Mouse (Mus musculus) kidney, postnatal 10 days (tissue): Measurements from ENCODE around the gene Dtd2.

Experiments
- DNase-seq: peaks from one replicate; pipeline ENCODE4 v3.0.0; 2021; ENCODE audit warnings: mixed read lengths

Gene Dtd2

DNA sequence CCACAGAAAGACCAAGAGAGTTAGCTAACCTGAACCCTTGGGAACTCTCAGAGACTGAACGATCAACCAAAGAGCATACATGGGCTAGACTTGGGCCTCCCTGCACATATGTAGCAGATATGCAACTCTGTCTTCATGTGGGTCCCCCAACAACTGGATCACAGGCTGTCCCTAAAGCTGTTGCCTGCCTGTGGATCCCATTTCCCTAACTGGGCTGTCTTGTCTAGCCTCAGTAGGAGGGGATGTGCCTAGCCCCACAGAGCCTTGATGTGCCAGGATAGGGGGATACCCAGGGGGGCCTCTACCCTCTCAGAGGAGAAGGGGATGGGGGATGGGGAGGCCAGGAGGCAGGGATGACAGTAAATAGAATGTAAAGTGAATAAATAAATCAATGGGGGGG, 22.7 kb downstream of the Dtd2 start:
- DNase-seq: no peak

DNA sequence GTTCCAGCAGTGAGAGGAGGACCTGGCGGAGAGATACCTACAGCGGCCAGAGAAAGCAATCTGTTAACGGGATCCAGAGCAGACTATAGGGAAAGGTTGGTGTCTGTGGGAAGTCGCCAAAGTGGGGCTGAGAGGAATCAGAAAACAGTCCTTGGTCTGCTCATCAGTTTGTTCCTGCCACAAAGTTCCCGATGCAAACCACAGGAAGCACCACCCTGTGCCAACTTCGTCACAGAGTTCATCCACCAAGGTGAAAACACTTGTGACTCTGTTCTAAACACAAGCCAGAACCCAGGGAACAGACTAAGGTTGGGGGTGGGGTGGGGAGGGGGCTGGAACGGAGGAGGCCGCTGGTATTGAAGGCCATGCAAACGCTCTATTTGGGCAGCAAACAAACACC, 29.8 kb downstream of the Dtd2 start:
- DNase-seq: no peak

DNA sequence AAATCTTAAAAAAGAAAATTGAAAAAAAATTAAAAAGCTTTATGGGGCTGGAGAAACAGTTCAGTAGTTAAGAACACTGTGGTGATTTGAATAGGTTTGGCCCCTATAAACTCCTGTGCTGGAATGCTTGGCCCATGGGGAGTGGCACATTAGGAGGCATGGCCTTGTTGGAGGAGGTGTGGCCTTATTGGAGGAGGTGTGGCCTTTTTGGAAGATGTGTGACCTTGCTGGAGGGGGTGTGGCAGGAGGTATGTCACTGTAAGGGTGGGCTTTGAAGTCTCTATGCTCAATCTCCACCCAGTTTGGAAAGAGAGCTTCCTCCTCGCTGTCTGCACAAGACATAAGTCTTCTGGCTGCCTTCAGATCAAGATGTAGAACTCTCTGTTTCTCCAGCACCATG, 31.9 kb downstream of the Dtd2 start:
- DNase-seq: no peak

DNA sequence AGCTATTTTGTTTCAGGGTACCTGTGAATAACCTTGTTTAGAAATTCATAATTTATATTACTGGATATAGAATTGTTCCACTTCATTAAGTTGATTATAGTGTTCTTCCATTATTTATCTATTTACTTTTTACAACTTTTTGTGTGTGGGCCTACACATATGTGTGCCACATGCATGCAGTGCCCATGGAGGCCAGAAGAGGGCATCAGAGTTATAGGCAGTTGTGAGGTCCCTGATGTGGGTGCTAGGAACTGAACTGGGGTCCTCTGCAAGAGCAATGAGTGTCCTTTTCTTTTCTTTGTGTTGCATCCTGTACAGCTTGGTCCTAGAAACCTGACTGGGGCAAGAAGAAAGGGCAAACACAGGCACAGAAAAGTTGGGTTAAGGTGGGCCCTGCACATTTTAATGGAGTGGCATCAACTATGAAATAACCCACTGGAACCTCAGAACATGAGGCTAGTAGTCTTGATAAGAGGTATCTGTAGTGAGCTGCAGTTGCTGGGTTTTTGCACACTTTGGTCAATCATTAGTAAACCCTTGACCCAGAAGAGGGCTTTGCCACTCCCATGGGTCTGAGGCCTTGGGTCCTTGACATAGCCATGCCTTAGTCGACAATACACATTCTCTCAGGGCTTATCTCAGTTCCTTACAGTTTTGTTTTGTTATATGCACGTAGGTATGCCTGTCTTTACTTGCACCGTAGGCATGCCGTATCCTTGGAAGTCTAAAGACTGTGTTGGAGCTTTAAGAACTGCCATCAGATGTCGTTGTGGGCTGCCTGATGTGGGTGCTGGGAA, 33.8 kb downstream of the Dtd2 start:
- DNase-seq: peak; percentile 27

DNA sequence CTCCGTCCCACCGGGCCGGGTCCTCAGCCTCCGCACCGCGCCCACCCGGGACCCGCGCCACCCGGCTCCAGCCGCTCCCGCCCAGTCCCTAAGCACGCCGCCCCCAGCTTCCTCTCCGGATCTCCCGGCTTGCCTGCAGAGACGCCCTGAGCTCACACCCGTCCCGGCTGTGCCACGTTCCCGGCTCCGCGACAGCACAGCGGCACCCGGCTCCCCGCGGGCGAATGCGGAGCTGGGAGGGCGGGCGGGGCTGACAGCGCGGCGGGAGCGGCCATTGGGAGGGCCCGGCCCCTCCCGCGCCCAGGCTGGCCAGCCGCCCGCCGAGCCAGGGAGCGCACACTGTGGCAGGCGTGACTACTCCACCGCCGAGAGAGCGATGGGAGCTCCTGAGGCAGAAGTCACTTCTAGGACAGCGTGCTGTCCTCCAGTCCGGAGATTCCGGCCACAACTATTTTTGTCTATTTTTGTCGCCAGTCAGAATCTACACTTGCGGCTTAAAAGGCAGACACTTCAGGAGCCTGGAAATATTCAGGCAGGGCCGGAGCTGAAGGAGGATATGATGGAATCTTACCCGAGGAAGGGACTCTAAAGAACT, 35.1 kb downstream of the Dtd2 start, which contains the start of gene Heatr5a:
Gene Heatr5a, minus strand, starts transcription at position 252 of the 595 bp plus-strand sequence.
- peak; percentile 95 for DNase-seq

DNA sequence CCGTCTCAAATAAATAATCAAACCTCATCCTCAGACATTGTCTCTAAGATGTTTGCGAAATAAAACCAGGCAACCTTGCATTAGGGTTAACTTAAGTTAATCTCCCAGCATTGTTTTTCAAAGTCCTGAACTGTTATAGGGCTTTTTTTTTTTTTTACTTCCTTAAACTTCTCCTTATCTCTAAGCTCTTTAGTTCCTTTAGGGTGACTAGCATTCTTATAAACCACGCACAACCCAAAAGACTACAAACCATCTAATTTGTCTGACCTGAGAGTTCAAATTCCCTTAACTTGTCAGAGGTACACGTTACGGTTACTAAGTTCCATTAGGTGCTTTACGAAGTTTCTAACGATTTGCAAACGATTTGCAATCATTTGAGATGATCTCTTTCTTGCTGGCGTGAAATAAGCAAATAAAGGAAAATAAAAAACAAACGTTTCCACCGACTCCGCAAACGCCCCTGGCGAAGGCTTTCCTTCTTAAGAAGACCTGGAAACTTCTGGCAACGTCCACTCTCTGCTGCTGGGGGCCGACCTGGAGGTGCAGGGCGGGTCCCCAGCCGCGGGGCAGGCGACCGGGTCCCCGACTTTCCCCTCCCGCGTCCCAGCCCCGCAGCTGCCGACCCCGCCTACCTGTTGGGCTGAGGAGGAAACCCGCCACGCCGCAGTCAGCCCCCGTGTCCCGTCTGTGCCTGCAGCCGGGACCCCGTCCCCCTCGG, 35.8 kb downstream of the Dtd2 start:
- DNase-seq: no peak

DNA sequence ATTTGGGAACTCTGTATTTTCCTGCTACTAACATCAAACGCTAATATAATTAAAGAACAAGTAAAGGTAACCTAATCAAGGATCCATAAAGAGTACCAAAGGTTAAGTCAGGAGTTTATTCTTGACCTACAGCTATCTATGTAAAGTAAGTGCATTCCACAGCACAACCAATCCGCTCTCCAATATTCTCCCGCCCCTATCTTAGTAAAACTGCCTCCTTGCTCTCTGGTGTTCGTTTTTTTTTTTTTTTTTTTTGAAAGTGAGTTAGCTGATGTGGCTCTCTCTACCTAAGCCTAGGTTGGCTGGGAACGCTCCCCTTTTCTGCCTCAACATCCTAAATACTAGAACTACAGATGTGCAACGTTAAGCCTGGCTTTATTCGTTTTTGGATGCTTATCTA, 36.4 kb downstream of the Dtd2 start:
- DNase-seq: no peak

DNA sequence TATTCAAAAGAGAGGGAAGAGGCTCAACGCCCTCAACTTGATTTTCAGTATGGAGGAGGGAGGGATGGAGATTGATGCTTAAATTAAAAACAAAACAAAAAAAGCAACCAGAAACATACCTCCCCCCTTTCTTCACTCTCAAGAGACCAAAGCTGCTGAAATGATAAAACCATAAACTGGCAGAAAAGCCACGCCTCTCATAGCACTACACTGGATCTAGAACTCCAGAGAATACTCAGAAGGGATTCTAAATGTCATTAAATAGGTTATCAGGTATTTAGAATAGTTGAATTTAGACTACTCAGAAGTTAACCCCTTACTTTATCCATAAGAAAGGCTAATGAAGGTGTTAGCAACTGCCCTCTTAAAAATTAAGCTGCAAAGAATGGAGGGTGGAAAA, 37.2 kb downstream of the Dtd2 start:
- DNase-seq: no peak

DNA sequence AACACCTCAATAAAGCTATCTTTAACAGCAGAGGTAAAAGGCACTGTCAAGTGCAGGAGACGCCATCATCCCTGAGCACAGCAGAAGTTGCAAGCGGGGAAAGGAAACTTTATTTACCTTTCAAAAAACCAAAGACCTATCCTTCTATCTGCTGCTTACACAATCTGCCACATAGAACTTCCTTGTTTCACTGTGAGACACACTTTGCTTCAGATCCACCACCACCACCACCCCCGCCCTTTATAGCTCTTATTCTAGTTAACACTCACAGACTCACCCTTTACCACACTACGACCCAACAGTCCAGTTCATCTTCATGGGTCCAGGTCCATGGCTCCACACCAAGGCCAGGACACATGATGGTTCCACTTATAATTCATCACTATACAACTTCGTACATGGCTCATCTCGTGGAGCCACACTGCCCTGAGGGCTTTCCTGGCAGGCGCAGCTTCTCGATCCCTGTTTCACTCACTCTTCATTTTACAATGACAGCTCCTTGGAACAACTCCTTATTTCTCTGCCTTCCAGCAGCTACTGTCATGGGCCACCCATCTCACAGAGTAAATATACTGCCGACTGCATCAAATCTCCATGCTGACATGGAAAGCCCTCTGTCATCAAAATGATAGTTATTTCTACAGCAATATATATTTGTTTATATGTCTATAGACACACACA, 38.2 kb downstream of the Dtd2 start:
- no peak for DNase-seq

DNA sequence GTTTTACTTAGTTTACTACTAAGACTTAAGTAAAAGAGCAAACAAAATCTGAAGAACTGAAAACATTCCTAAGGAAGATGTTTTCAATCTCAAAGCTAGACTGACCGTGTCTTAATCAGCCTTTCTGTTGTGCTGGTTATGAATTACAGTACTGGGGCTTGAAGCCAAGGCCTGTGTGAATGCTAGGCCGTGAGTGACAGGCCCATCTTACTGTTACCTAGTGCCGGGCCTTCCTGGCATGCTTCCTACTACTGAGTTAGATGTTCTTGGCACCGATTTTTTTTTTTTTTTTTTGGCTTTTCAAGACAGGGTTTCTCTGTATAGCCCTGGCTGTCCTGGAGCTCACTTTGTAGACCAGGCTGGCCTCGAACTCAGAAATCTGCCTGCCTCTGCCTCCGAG, 48.7 kb downstream of the Dtd2 start:
- no peak for DNase-seq

DNA sequence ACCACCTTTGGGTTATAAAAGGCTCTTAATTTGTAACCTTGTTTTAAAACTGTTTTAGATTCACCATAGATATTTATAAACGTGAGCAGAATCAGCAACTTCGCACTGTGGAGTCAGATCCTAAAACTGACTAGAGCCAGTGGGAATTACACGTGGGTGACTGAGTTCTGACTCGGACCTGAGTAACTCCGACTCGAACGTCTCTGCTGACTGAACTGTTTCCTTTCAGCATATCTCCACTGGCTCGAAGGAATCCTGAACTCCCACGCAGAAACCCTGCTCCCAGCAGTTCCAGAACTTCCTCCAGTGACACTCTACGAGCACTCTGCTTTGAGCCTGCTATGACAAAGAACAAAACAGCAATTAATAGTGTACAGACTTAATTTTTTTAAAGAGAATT, 54.0 kb downstream of the Dtd2 start:
- DNase-seq: peak; percentile 16

DNA sequence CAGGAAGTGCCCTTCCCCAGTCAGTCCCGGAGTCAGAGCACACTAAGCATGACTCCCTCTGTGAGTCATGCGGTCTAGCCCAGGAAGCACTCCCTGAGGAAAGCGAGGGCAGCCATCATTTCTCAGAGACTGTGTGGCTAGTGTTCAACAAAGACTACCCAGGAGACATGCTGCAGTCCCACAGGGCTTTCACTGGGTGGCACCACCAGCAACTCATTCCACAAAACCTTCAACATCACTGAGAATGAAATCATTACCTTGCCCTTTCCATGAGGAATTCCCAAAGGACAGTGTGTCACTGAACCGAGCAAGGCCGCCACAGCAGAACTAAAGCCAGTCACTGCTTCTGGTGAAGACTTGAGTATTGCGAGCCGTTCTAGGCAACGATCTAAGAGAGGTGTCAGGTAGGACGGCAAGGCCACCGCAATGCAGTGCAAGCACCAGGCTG, 58.8 kb downstream of the Dtd2 start:
- DNase-seq: peak; percentile 14

DNA sequence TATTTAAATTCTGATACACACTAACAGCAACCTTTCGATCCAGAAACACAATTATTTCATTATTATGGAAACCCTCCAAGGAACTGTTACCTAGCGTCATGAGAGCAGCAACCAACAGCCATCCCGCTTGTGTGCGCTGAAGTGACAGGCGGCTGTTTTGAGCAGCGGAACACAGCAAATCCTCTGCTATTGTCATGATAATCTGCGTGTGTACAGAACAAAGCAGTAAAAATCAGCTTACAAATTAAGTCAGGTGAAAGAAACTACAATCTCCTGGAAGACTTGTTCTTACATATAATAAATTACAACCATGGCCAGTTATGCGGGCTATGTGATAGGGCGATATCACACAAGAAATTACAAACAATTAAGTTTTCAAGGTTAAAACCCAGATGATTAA, 61.0 kb downstream of the Dtd2 start:
- no peak for DNase-seq

DNA sequence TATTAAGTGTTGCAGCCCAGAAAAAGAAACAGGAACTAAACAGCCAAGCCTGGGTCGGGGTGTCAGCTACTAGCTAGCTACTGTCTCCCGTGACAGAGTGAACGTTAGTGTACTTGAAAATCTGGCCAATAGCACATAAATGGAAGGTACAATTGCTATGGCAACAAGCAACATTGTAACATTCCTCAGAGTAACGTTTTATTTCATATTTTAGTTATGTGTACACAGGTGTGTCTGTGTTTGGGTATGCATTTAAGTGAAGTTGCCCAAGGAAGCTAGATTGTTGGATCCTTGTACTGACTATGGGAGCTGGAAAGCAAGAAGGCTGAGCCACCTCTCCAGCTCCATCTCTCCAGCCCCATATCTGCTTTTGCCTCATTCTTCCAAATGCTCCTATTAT, 66.5 kb downstream of the Dtd2 start:
- no peak for DNase-seq
